Mouse (Mus musculus) cerebellum, postnatal 14 days (tissue): ENCODE results near the gene Pou2f1.

ENCODE experiments used
- DNase-seq, 2 experiments: peaks; one replicate each; pipeline ENCODE4 v3.0.0; 2021; ENCODE audit warnings: mixed read lengths in 2 of 2

The Pou2f1 gene

GRCm38 (mm10) chr1:165874645-165875044 lies 127.8 kb downstream of the Pou2f1 start:
- DNase-seq, result no peak

- DNase-seq, result no peak
These were observed 133.8 kb downstream of the Pou2f1 start for GRCm38 (mm10) chr1:165868659-165869058.

GRCm38 (mm10) chr1:165866630-165867280 lies 135.7 kb downstream of the Pou2f1 start:
- DNase-seq, result no peak

- DNase-seq, result no peak
These were observed 137.3 kb downstream of the Pou2f1 start for GRCm38 (mm10) chr1:165864864-165865795.

GRCm38 (mm10) chr1:165862059-165862458 lies 140.4 kb downstream of the Pou2f1 start:
- DNase-seq, result no peak

GRCm38 (mm10) chr1:165861235-165861609 lies 141.3 kb downstream of the Pou2f1 start:
- DNase-seq, result no peak

- no peak for DNase-seq
These were observed 141.9 kb downstream of the Pou2f1 start for GRCm38 (mm10) chr1:165860373-165861234.

- no peak for DNase-seq
These were observed 144.1 kb downstream of the Pou2f1 start for GRCm38 (mm10) chr1:165858356-165858755.

GRCm38 (mm10) chr1:165857279-165857678 lies 145.2 kb downstream of the Pou2f1 start:
- no peak for DNase-seq

GRCm38 (mm10) chr1:165855759-165856545 lies 146.5 kb downstream of the Pou2f1 start:
- no peak for DNase-seq

GRCm38 (mm10) chr1:165853729-165854420 lies 148.6 kb downstream of the Pou2f1 start:
- DNase-seq, result peak; percentile 71 to 87

- no peak for DNase-seq
These were observed 149.3 kb downstream of the Pou2f1 start for GRCm38 (mm10) chr1:165853131-165853721.

GRCm38 (mm10) chr1:165852131-165852530 lies 150.3 kb downstream of the Pou2f1 start:
- no peak for DNase-seq

- DNase-seq, result no peak
These were observed 152.7 kb downstream of the Pou2f1 start for GRCm38 (mm10) chr1:165849458-165850445.

GRCm38 (mm10) chr1:165848881-165849280 lies 153.6 kb downstream of the Pou2f1 start:
- no peak for DNase-seq

GRCm38 (mm10) chr1:165848417-165848816 lies 154.1 kb downstream of the Pou2f1 start:
- DNase-seq, result no peak

GRCm38 (mm10) chr1:165845366-165845765 lies 157.1 kb downstream of the Pou2f1 start:
- no peak for DNase-seq

GRCm38 (mm10) chr1:165844956-165845355 lies 157.5 kb downstream of the Pou2f1 start:
- DNase-seq, result no peak

- DNase-seq, result no peak
These were observed 158.0 kb downstream of the Pou2f1 start for GRCm38 (mm10) chr1:165844466-165844951.

GRCm38 (mm10) chr1:165843586-165843985 lies 158.9 kb downstream of the Pou2f1 start:
- DNase-seq, result peak in 1 of 2 experiments; percentile 27
